ENCODE assay signal across 8 mouse cellular contexts in the genomic region with DNA sequence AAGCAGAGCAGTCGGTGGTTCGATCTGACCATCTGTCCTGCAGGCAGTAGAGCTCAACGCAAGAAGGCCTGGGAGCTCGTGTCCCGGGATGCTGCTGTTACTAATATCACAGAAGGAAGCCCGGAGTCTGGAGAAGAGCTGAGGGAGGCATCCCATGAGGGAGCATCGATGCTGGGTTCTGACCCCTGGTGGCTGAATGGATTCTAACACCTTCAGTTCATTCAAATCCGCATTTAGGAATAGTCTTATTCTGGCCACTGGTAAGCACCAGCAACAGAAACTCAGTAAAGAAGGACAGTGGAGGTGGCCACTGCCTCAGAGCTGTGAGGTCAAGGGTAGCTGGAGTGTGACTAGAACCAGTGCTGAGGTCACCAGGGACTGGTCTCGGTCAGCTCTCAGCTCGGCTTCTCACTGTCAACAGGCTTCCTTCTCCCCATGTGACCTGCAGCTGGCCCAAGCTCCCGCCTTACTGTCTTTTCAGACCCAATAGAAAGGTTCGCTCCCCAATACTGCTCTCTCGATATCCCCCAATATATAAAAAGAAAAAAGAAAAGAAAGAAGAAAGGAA. TPM values are rescaled to one million over a fixed set of nuclear protein-coding genes. Genes with fewer than 3 reads are reported as not detected.
DNase-seq lines count a peak whose midpoint lies in the region; ATAC-seq and TF ChIP-seq lines count a peak whose summit lies in the region.

No protein-coding gene starts in this region.

- H3K36me3 ChIP-seq in heart, adult 2 months (ENCODE audit: control insufficient read depth, insufficient read depth, low read length), result no peaks in the 10 kb centered on the region

- intact Hi-C loops in heart, adult 2 months (cut with DNase I), result loop anchor here (1.0 to 10.0 kb wide), 3 partner anchors 56 to 453 kb away; no protein-coding TSS in a partner anchor

- H3K27me3 ChIP-seq in heart, adult 2 months (ENCODE audit: control insufficient read depth, insufficient read depth, low read length), result no peaks in the 10 kb centered on the region

- H3K79me2 ChIP-seq in heart, adult 2 months (replicated peaks; ENCODE audit: control insufficient read depth, insufficient read depth, low read length), result no peaks in the 10 kb centered on the region

- no peak overlapping the region for H3K9ac ChIP-seq in heart, adult 2 months (ENCODE audit: low read depth, low read length)

- ATAC-seq in CD4-positive, CD25-positive, alpha-beta regulatory T cell, adult 4 months, result no peak

- peak; percentile 75 for TF ChIP-seq CTCF in cortical plate, adult 2 months (IDR thresholded peaks at IDR 0.05; ENCODE audit: extremely low read depth, insufficient read depth, low read length)
- TF ChIP-seq CTCF in heart, adult 2 months (IDR thresholded peaks at IDR 0.05), result peak; percentile 85
- TF ChIP-seq CTCF in lung, adult 2 months (IDR thresholded peaks at IDR 0.05; ENCODE audit: insufficient read depth, low read length), result peak; percentile 56; the same call in 1 of the 2 replicates

- TF ChIP-seq EP300 in heart, adult 2 months (IDR thresholded peaks at IDR 0.05; ENCODE audit: insufficient read depth, low read depth, low read length), result no peak

- H3K4me1 ChIP-seq in cortical plate, adult 2 months (ENCODE audit: control insufficient read depth, insufficient read depth, low read length), result no peaks in the 10 kb centered on the region
- H3K4me1 ChIP-seq in heart, adult 2 months (ENCODE audit: control insufficient read depth, insufficient read depth, low read length), result no peaks in the 10 kb centered on the region; the same call in 1 of the 2 replicates
- H3K4me1 ChIP-seq in lung, adult 2 months (ENCODE audit: control insufficient read depth, insufficient read depth, low read length), result no peaks in the 10 kb centered on the region; the same call in 1 of the 2 replicates

- DNase-seq in CD4-positive, CD25-positive, alpha-beta regulatory T cell, adult 2 months (ENCODE audit: low read depth, low spot score), result peak; percentile 49
- DNase-seq in R1 (ENCODE audit: low read depth, low spot score), result peak; percentile 71
- peak; percentile 55 to 57 for DNase-seq in heart, adult 2 months
- peak; percentile 56 for DNase-seq in kidney, postnatal 14 days
- DNase-seq in lung, adult 2 months, result peak; percentile 22
- DNase-seq in right cerebral cortex, postnatal 14 days, result peak; percentile 59

- H3K4me3 ChIP-seq in cortical plate, adult 2 months (ENCODE audit: insufficient read depth, low read length), result no peak overlapping the region
- H3K4me3 ChIP-seq in heart, adult 2 months, result no peak overlapping the region
- H3K4me3 ChIP-seq in lung, adult 2 months (replicated peaks; ENCODE audit: extremely low read depth, low read depth, low read length), result no peak overlapping the region

- WGBS in heart, adult 2 months, result 17% methylated on average over 13 of the region's 13 CpGs
- 22% methylated on average over 13 of the region's 13 CpGs for WGBS in lung, adult 2 months

- no peak for TF ChIP-seq POLR2A in cortical plate, adult 2 months (IDR thresholded peaks at IDR 0.05; ENCODE audit: extremely low read depth, insufficient read depth, low read length)
- no peak for TF ChIP-seq POLR2A in heart, adult 2 months (IDR thresholded peaks at IDR 0.05; ENCODE audit: insufficient read depth, low read depth, low read length)
- no peak for TF ChIP-seq POLR2A in lung, adult 2 months (IDR thresholded peaks at IDR 0.05; ENCODE audit: borderline replicate concordance, extremely low read depth, low read depth, low read length)

- H3K27ac ChIP-seq in cortical plate, adult 2 months (ENCODE audit: insufficient read depth, low read length), result no peak overlapping the region
- no peak overlapping the region for H3K27ac ChIP-seq in heart, adult 2 months

RNA-seq across cellular contexts. Expression of gene Hrh2, which starts 36.1 kb away (rescaled TPM):
- polyA plus RNA-seq in CD4-positive, CD25-positive, alpha-beta regulatory T cell, adult 4 months (2017; shearing (Covaris generic)), result 10 to 100 TPM; 11.0 to 12.6 TPM
- 13.3 and 14.2 TPM in 2 replicates for polyA plus RNA-seq in cortical plate, adult 2 months (2012; rRNA removed)
- under 1 TPM; 0.23 to 0.34 TPM for total RNA-seq in heart, adult 2 months (2021)
- 0.68 and 1.3 TPM in 2 replicates for polyA plus RNA-seq in heart, adult 2 months (2012; rRNA removed)
- 1.0 and 1.4 TPM in 2 replicates for polyA plus RNA-seq in lung, adult 2 months (2012; rRNA removed)
